7 mouse cellular contexts compared by ENCODE assay signal in the genomic region with DNA sequence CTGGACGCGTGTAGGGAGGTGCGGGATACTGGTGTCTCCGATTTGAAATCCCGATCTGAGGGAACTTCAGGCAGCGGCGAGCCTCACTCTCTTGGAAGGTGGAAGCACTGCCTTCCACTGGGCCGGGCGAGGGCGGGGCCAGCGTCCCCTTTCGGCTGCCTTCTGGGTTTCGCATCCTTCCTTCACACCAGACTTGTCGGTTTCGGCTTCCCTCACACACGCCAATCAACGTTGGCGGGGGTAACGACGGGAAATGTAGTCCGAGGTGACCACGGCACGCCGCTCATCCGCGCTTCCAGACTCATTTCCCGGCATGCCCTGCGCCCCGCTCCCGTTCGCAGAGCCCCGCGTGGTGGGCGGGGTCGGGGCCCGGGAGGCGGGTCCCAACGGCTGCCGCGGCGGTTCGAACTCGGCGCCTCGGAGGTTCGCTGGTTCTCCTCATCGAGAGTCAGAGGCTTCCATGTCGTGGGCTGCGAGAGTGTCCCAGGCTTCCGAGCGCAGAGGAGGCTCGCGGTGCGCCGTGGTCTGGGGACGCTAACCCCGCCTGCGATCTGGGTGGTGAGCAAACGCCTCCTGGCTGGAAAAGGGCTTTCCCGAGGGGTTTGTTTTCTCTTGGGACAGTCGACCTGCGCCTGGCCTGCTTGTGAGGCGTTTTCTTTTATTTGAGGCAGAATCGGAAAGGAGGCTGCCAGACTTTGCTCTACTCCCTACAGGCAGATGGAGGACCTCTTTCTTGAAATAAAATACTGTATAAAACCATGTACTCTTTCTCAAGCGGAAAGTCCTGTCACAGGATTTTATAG. TPM values are rescaled to one million over a fixed set of nuclear protein-coding genes. Genes with fewer than 3 reads are reported as not detected.
DNase-seq lines count a peak whose midpoint lies in the region; ATAC-seq lines count a peak whose summit lies in the region.

A gene (minus strand): TSS at position 180 of the 803 bp plus-strand sequence.
A gene (plus strand): TSS at position 435 of the 803 bp plus-strand sequence.

- WGBS in embryonic facial prominence, embryonic 11.5 days, result under 1% methylated on average over 65 of the region's 65 CpGs
- WGBS in limb, embryonic 10.5 days, result under 1% methylated on average over 65 of the region's 65 CpGs
- under 1% methylated on average over 65 of the region's 65 CpGs for WGBS in midbrain, embryonic 13.5 days

- H3K27ac ChIP-seq in embryonic facial prominence, embryonic 11.5 days (replicated peaks; ENCODE audit: low read depth, low read length), result peak within 1 kb of the TSS; percentile 69
- peak within 1 kb of the TSS; percentile 86 for H3K27ac ChIP-seq in limb, embryonic 10.5 days
- H3K27ac ChIP-seq in midbrain, embryonic 13.5 days, result peak within 1 kb of the TSS; percentile 81

- no peaks in the 10 kb centered on the region for H3K36me3 ChIP-seq in embryonic facial prominence, embryonic 11.5 days (replicated peaks; ENCODE audit: control insufficient read depth, insufficient read depth, low read depth, low read length)
- H3K36me3 ChIP-seq in limb, embryonic 10.5 days, result peaks cover 19% of the 10 kb centered on the region
- peaks cover 10% of the 10 kb centered on the region for H3K36me3 ChIP-seq in midbrain, embryonic 13.5 days

- ATAC-seq in embryonic facial prominence, embryonic 11.5 days (replicated peaks; ENCODE audit: insufficient number of reproducible peaks, low FRiP score, low TSS enrichment, low read depth), result peak; percentile 99
- ATAC-seq in granulocyte monocyte progenitor cell, adult 5-6 weeks (replicated peaks; ENCODE audit: poor library complexity, severe bottlenecking), result peak; percentile 90
- peak; percentile 100 for ATAC-seq in midbrain, embryonic 13.5 days

- peak within 1 kb of the TSS; percentile 72 for H3K4me3 ChIP-seq in embryonic facial prominence, embryonic 11.5 days (ENCODE audit: low read depth, low read length)
- peak within 1 kb of the TSS; percentile 72 for H3K4me3 ChIP-seq in limb, embryonic 10.5 days
- peak within 1 kb of the TSS; percentile 78 for H3K4me3 ChIP-seq in midbrain, embryonic 13.5 days (replicated peaks)

- no peaks in the 10 kb centered on the region for H3K4me1 ChIP-seq in embryonic facial prominence, embryonic 11.5 days (ENCODE audit: control insufficient read depth, insufficient read depth, low read length)
- peaks cover 16% of the 10 kb centered on the region for H3K4me1 ChIP-seq in limb, embryonic 10.5 days
- H3K4me1 ChIP-seq in midbrain, embryonic 13.5 days (replicated peaks), result peaks cover 22% of the 10 kb centered on the region

- H3K27me3 ChIP-seq in embryonic facial prominence, embryonic 11.5 days (ENCODE audit: control insufficient read depth, insufficient read depth, low read length), result no peaks in the 10 kb centered on the region
- no peaks in the 10 kb centered on the region for H3K27me3 ChIP-seq in limb, embryonic 10.5 days (ENCODE audit: low read depth, poor library complexity, severe bottlenecking)
- H3K27me3 ChIP-seq in midbrain, embryonic 13.5 days, result no peaks in the 10 kb centered on the region

- peak within 1 kb of the TSS; percentile 73 for H3K9ac ChIP-seq in embryonic facial prominence, embryonic 11.5 days (replicated peaks; ENCODE audit: low read length)
- H3K9ac ChIP-seq in midbrain, embryonic 13.5 days (replicated peaks), result peak within 1 kb of the TSS; percentile 73

- peak within 1 kb of the TSS; percentile 74 for H3K4me2 ChIP-seq in embryonic facial prominence, embryonic 11.5 days (ENCODE audit: low read depth, low read length)
- H3K4me2 ChIP-seq in midbrain, embryonic 13.5 days (replicated peaks), result peak within 1 kb of the TSS; percentile 67

- DNase-seq in adrenal gland, postnatal 14 days, result peak; percentile 98
- peak; percentile 99 for DNase-seq in embryonic facial prominence, embryonic 11.5 days (ENCODE audit: low spot score)
- peak; percentile 97 for DNase-seq in kidney, adult 11 months
- DNase-seq in limb, embryonic 10.5 days (ENCODE audit: low spot score), result peak; percentile 98
- DNase-seq in spleen, adult 12 weeks (ENCODE audit: low spot score), result peak; percentile 98

- H3K9me3 ChIP-seq in embryonic facial prominence, embryonic 11.5 days (replicated peaks; ENCODE audit: control insufficient read depth, low read length), result no peaks in the 10 kb centered on the region
- no peaks in the 10 kb centered on the region for H3K9me3 ChIP-seq in limb, embryonic 10.5 days (replicated peaks)
- H3K9me3 ChIP-seq in midbrain, embryonic 13.5 days, result no peaks in the 10 kb centered on the region

RNA-seq across cellular contexts. Expression of the first gene that starts in this region (rescaled TPM):
- 86.5 and 90.7 TPM in 2 replicates for total RNA-seq in adrenal gland, postnatal 14 days (2021)
- 24.1 and 24.6 TPM in 2 replicates for polyA plus RNA-seq in embryonic facial prominence, embryonic 11.5 days (2014; fragmentation: Nextera tagmentation; extraction: Ambion mirVana)
- total RNA-seq in granulocyte monocyte progenitor cell, adult 5-6 weeks (2014; fragmentation: Nextera tagmentation), result 60.2 and 62.0 TPM in 2 replicates
- total RNA-seq in granulocyte monocyte progenitor cell, adult 5-6 weeks (2017), result 92.9 and 106 TPM in 2 replicates
- 24.3 and 28.3 TPM in 2 replicates for polyA plus RNA-seq in limb, embryonic 10.5 days (2016; fragmentation: Nextera tagmentation; extraction: Ambion mirVana)
- 24.2 and 24.6 TPM in 2 replicates for polyA plus RNA-seq in midbrain, embryonic 13.5 days (2015; fragmentation: Nextera tagmentation; extraction: Ambion mirVana)

RNA-seq across cellular contexts. Expression of the second gene that starts in this region (rescaled TPM):
- total RNA-seq in adrenal gland, postnatal 14 days (2021), result 2.3 and 2.6 TPM in 2 replicates
- 10.4 and 11.0 TPM in 2 replicates for polyA plus RNA-seq in embryonic facial prominence, embryonic 11.5 days (2014; fragmentation: Nextera tagmentation; extraction: Ambion mirVana)
- 11.9 and 13.1 TPM in 2 replicates for total RNA-seq in granulocyte monocyte progenitor cell, adult 5-6 weeks (2014; fragmentation: Nextera tagmentation)
- total RNA-seq in granulocyte monocyte progenitor cell, adult 5-6 weeks (2017), result 23.4 and 32.6 TPM in 2 replicates
- polyA plus RNA-seq in limb, embryonic 10.5 days (2016; fragmentation: Nextera tagmentation; extraction: Ambion mirVana), result 9.5 and 13.2 TPM in 2 replicates
- polyA plus RNA-seq in midbrain, embryonic 13.5 days (2015; fragmentation: Nextera tagmentation; extraction: Ambion mirVana), result 4.3 and 5.2 TPM in 2 replicates

Comparison
In these comparisons a context has a peak if more than half of its experiments do, and no peak if none do; other contexts are left out.
1. Peak in every context shown above with its lines: DNase-seq, ATAC-seq, H3K4me3 ChIP-seq and H3K27ac ChIP-seq.